ENCODE assay signal across 16 mouse cellular contexts in the genomic region with DNA sequence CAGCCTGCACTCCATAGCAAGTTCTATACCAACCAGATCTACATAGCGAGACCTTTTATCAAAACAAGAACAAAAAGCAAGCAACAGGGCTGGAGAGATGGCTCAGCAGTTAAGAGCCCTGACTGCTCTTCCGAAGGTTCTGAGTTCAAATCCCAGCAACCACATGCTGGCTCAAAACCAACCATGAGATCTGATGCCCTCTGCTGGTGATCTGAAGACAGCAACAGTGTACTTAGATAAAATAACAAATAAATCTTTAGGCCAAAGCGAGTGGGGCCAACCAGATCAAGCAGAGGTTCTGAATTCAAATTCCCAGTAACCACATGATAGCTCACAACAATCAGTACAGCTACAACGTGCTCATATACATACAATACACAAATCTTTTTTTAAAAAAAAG. TPM values are rescaled to one million over a fixed set of nuclear protein-coding genes. Genes with fewer than 3 reads are reported as not detected.
DNase-seq lines count a peak whose midpoint lies in the region; ATAC-seq and TF ChIP-seq lines count a peak whose summit lies in the region.
"Had no signal": no experiment of that assay in that cellular context is flagged by ENCODE, and none has a peak within 500 bp of the region (broad histone marks: within the 10 kb centered on the region; RNA-seq: fewer than 3 reads in every experiment).

No protein-coding gene starts in this region.

- H3K36me3 ChIP-seq in liver, embryonic 14.5 days (replicated peaks; ENCODE audit: control insufficient read depth, insufficient read depth, low read depth), result peaks cover 4% of the 10 kb centered on the region
- H3K36me3 ChIP-seq in liver, embryonic 11.5 days (ENCODE audit: control insufficient read depth, insufficient read depth, low read length), result peaks cover 5% of the 10 kb centered on the region; the same call in 1 of the 2 replicates

- intact Hi-C loops in left cerebral cortex, postnatal 14 days (cut with DNase I), result loop anchor here (10.0 kb wide), 1 partner anchor 224 kb away; no protein-coding TSS in a partner anchor

- DNase-seq in embryo, embryonic 10.5 days (ENCODE audit: low spot score), result peak; percentile 8
- no peak for DNase-seq in embryo, embryonic 11 days
- no peak for DNase-seq in liver, embryonic 14.5 days (ENCODE audit: low read depth in 3 of 3, low spot score in 3 of 3)
- no peak for DNase-seq in liver, embryonic 11.5 days (ENCODE audit: low spot score)
- peak; percentile 16 for DNase-seq in CD4-positive helper T cell, adult 2 months (ENCODE audit: low read depth, low spot score)
- no peak for DNase-seq in right cerebral cortex, postnatal 25 days
- DNase-seq in left cerebral cortex, postnatal 14 days (ENCODE audit: low spot score in 2 of 2), result no peak
- DNase-seq: cerebellum, adult 11 months; gastrocnemius, postnatal 14 days; kidney, postnatal 25 days had no signal

- H3K4me1 ChIP-seq in liver, embryonic 14.5 days (replicated peaks; ENCODE audit: control insufficient read depth in 2 of 2, insufficient read depth in 2 of 2, low read length in 1 of 2), result peaks cover 7 to 11% of the 10 kb centered on the region in 2 experiments; a peak in 3 of 4 replicates
- peaks cover 7% of the 10 kb centered on the region for H3K4me1 ChIP-seq in liver, embryonic 11.5 days (replicated peaks; ENCODE audit: control insufficient read depth, insufficient read depth, low read length)
- peaks cover 2% of the 10 kb centered on the region; the same call in 1 of the 2 replicates for H3K4me1 ChIP-seq in cortical plate, adult 2 months (ENCODE audit: control insufficient read depth, insufficient read depth, low read length)

- no peak for TF ChIP-seq EP300 in liver, embryonic 14.5 days (IDR thresholded peaks at IDR 0.05; ENCODE audit: low read depth)

- ATAC-seq in liver, embryonic 14.5 days (ENCODE audit: insufficient read depth), result no peak
- no peak for ATAC-seq in liver, embryonic 11.5 days (replicated peaks; ENCODE audit: low FRiP score)
- ATAC-seq: forebrain, embryonic 15.5 days; inflammation-experienced regulatory T-cells, adult 6 months; midbrain, embryonic 16.5 days had no signal

- H3K9me3 ChIP-seq in liver, embryonic 14.5 days (ENCODE audit: control insufficient read depth, low read length), result no peaks in the 10 kb centered on the region
- H3K9me3 ChIP-seq in liver, embryonic 11.5 days (ENCODE audit: control insufficient read depth, low read length), result no peaks in the 10 kb centered on the region
- H3K9me3 ChIP-seq: forebrain, embryonic 15.5 days; limb, embryonic 15.5 days had no signal

- no peaks in the 10 kb centered on the region for H3K27me3 ChIP-seq in liver, embryonic 14.5 days (ENCODE audit: control insufficient read depth, insufficient read depth, low read length)
- H3K27me3 ChIP-seq in liver, embryonic 11.5 days (replicated peaks; ENCODE audit: control insufficient read depth, insufficient read depth, low read length), result no peaks in the 10 kb centered on the region
- H3K27me3 ChIP-seq: forebrain, embryonic 15.5 days; limb, embryonic 15.5 days had no signal

- no peak overlapping the region for H3K9ac ChIP-seq in liver, embryonic 14.5 days (replicated peaks)
- H3K9ac ChIP-seq in liver, embryonic 11.5 days (ENCODE audit: low read depth, low read length), result no peak overlapping the region
- H3K9ac ChIP-seq: forebrain, embryonic 15.5 days; limb, embryonic 15.5 days had no signal

- no peak overlapping the region for H3K27ac ChIP-seq in liver, embryonic 14.5 days
- H3K27ac ChIP-seq in liver, embryonic 11.5 days (ENCODE audit: low read depth, low read length), result no peak overlapping the region
- H3K27ac ChIP-seq in cortical plate, adult 2 months (ENCODE audit: insufficient read depth, low read length), result no peak overlapping the region
- H3K27ac ChIP-seq: forebrain, embryonic 15.5 days; limb, embryonic 15.5 days; macrophage had no signal

- peak; percentile 48 for TF ChIP-seq CTCF in liver, embryonic 14.5 days (IDR thresholded peaks at IDR 0.05; ENCODE audit: low read depth)
- 0 out of 2 replicates have a peak, but pooled peaks have one; percentile 5 for TF ChIP-seq CTCF in cortical plate, adult 2 months (IDR thresholded peaks at IDR 0.05; ENCODE audit: extremely low read depth, insufficient read depth, low read length)

- TF ChIP-seq POLR2A in cortical plate, adult 2 months (IDR thresholded peaks at IDR 0.05; ENCODE audit: extremely low read depth, insufficient read depth, low read length), result no peak

- no peak overlapping the region for H3K4me3 ChIP-seq in liver, embryonic 14.5 days (ENCODE audit: insufficient read depth in 1 of 2, low read depth in 2 of 2, low read length in 2 of 2)
- no peak overlapping the region for H3K4me3 ChIP-seq in liver, embryonic 11.5 days (ENCODE audit: low read depth, low read length)
- no peak overlapping the region for H3K4me3 ChIP-seq in cortical plate, adult 2 months (ENCODE audit: insufficient read depth, low read length)
- H3K4me3 ChIP-seq: forebrain, embryonic 15.5 days; limb, embryonic 15.5 days had no signal

- no peak overlapping the region for H3K4me2 ChIP-seq in liver, embryonic 14.5 days (ENCODE audit: low read depth)
- no peak overlapping the region for H3K4me2 ChIP-seq in liver, embryonic 11.5 days
- H3K4me2 ChIP-seq: forebrain, embryonic 15.5 days; limb, embryonic 15.5 days had no signal

- WGBS in liver, embryonic 14.5 days (ENCODE audit: insufficient replicate concordance), result 75% methylated on average over 4 of the region's 4 CpGs
- 92% methylated on average over 4 of the region's 4 CpGs for WGBS in liver, embryonic 11.5 days

RNA-seq across cellular contexts. Expression of a gene that starts 6.1 kb away (rescaled TPM):
- 7.3 and 14.1 TPM in 2 replicates for polyA plus RNA-seq in liver, embryonic 14.5 days (2012; rRNA removed)
- 39.2 and 49.0 TPM in 2 replicates for polyA plus RNA-seq in liver, embryonic 14.5 days (2014; fragmentation: Nextera tagmentation; extraction: Ambion mirVana)
- 73.0 and 90.6 TPM in 2 replicates for polyA plus RNA-seq in liver, embryonic 11.5 days (2014; fragmentation: Nextera tagmentation; extraction: Ambion mirVana)
- 47.2 TPM in 2 replicates for polyA plus RNA-seq in cortical plate, adult 2 months (2012; rRNA removed)
- 10 to 100 TPM; 65.1 to 67.6 TPM for total RNA-seq in left cerebral cortex, postnatal 14 days (2021)

RNA-seq across cellular contexts. Expression of a gene that starts 36.5 kb away (rescaled TPM):
- 5.0 and 5.1 TPM in 2 replicates for polyA plus RNA-seq in liver, embryonic 14.5 days (2012; rRNA removed)
- 8.0 and 8.8 TPM in 2 replicates for polyA plus RNA-seq in liver, embryonic 14.5 days (2014; fragmentation: Nextera tagmentation; extraction: Ambion mirVana)
- 14.0 and 14.1 TPM in 2 replicates for polyA plus RNA-seq in liver, embryonic 11.5 days (2014; fragmentation: Nextera tagmentation; extraction: Ambion mirVana)
- 20.9 and 21.4 TPM in 2 replicates for polyA plus RNA-seq in cortical plate, adult 2 months (2012; rRNA removed)
- 1 to 10 TPM; 8.1 to 9.5 TPM for total RNA-seq in left cerebral cortex, postnatal 14 days (2021)

Comparison
In these comparisons a context has a peak if more than half of its experiments do, and no peak if none do; other contexts are left out.
1. DNase-seq: peak in embryo, embryonic 10.5 days (single experiment) and CD4-positive helper T cell, adult 2 months (single experiment); none in embryo, embryonic 11 days (single experiment), liver, embryonic 14.5 days (0 of 3), liver, embryonic 11.5 days (single experiment), right cerebral cortex, postnatal 25 days (single experiment) and left cerebral cortex, postnatal 14 days (0 of 2).